ENCODE assay signal across 10 mouse cellular contexts in genomic region chr6:140280817-140281475, GRCm38 (mm10).
DNase-seq lines count a peak whose midpoint lies in the region; ATAC-seq lines count a peak whose summit lies in the region.
"Had no signal": no experiment of that assay in that cellular context is flagged by ENCODE, and none has a peak within 500 bp of the region (broad histone marks: within the 10 kb centered on the region; RNA-seq: fewer than 3 reads in every experiment).

No protein-coding gene starts in this region.

- peak; percentile 83 for DNase-seq in heart, adult 11 months
- peak; percentile 47 for DNase-seq in ZHBTc4 (ENCODE audit: low read depth, low spot score)
- no peak for DNase-seq in gastrocnemius, adult 8-10 months (ENCODE audit: low spot score in 2 of 2)
- DNase-seq in frontal cortex, adult 2 months (ENCODE audit: extremely low spot score in 1 of 2, low spot score in 1 of 2) = no peak
- DNase-seq: right cerebral cortex, adult 18-20 months had no signal

- ATAC-seq in heart, embryonic 12.5 days (ENCODE audit: insufficient number of reproducible peaks, low FRiP score) = no peak
- peak; percentile 79 for ATAC-seq in kidney, embryonic 16.5 days (ENCODE audit: low FRiP score, low TSS enrichment)
- ATAC-seq in liver, embryonic 12.5 days = peak; percentile 77
- no peak for ATAC-seq in megakaryocyte progenitor cell, adult 5-6 weeks (replicated peaks; ENCODE audit: poor library complexity)

- no peak overlapping the region for H3K4me2 ChIP-seq in heart, embryonic 12.5 days
- H3K4me2 ChIP-seq in kidney, embryonic 16.5 days (replicated peaks; ENCODE audit: low read depth, low read length) = 0 out of 2 replicates have a peak overlapping the region, but pooled peaks have one; percentile 1
- no peak overlapping the region for H3K4me2 ChIP-seq in liver, embryonic 12.5 days

- no peaks in the 10 kb centered on the region for H3K27me3 ChIP-seq in heart, embryonic 12.5 days (replicated peaks)
- H3K27me3 ChIP-seq in kidney, embryonic 16.5 days (ENCODE audit: insufficient read depth, low read length) = no peaks in the 10 kb centered on the region
- H3K27me3 ChIP-seq in liver, embryonic 12.5 days (replicated peaks) = no peaks in the 10 kb centered on the region

- WGBS in heart, embryonic 12.5 days = 60% methylated on average over 9 of the region's 9 CpGs
- 30% methylated on average over 8 of the region's 9 CpGs for WGBS in kidney, embryonic 16.5 days
- WGBS in liver, embryonic 12.5 days (ENCODE audit: insufficient replicate concordance) = 45% methylated on average over 8 of the region's 9 CpGs

- peaks cover 19% of the 10 kb centered on the region for H3K4me1 ChIP-seq in heart, embryonic 12.5 days (replicated peaks)
- H3K4me1 ChIP-seq in kidney, embryonic 16.5 days (ENCODE audit: insufficient read depth, low read length) = peaks cover 26% of the 10 kb centered on the region
- H3K4me1 ChIP-seq in liver, embryonic 12.5 days = 0 out of 2 replicates have a peak, but pooled peaks cover 4% of the 10 kb centered on the region

- H3K36me3 ChIP-seq in heart, embryonic 12.5 days = no peaks in the 10 kb centered on the region
- no peaks in the 10 kb centered on the region for H3K36me3 ChIP-seq in kidney, embryonic 16.5 days (ENCODE audit: insufficient read depth, low read length)
- no peaks in the 10 kb centered on the region for H3K36me3 ChIP-seq in liver, embryonic 12.5 days

- H3K9ac ChIP-seq in heart, embryonic 12.5 days = no peak overlapping the region
- no peak overlapping the region for H3K9ac ChIP-seq in kidney, embryonic 16.5 days (replicated peaks; ENCODE audit: low read length)
- no peak overlapping the region for H3K9ac ChIP-seq in liver, embryonic 12.5 days

- H3K4me3 ChIP-seq in heart, embryonic 12.5 days = no peak overlapping the region
- H3K4me3 ChIP-seq in kidney, embryonic 16.5 days (ENCODE audit: low read length) = no peak overlapping the region
- no peak overlapping the region for H3K4me3 ChIP-seq in liver, embryonic 12.5 days

- no peak overlapping the region for H3K27ac ChIP-seq in heart, embryonic 12.5 days (ENCODE audit: poor library complexity, severe bottlenecking)
- H3K27ac ChIP-seq in kidney, embryonic 16.5 days (ENCODE audit: low read length) = peak overlapping the region; percentile 85; the same call in 1 of the 2 replicates
- peak overlapping the region; percentile 38 for H3K27ac ChIP-seq in liver, embryonic 12.5 days
- H3K27ac ChIP-seq: macrophage had no signal

- H3K9me3 ChIP-seq in heart, embryonic 12.5 days (replicated peaks) = no peaks in the 10 kb centered on the region
- H3K9me3 ChIP-seq in kidney, embryonic 16.5 days (ENCODE audit: low read length) = no peaks in the 10 kb centered on the region
- H3K9me3 ChIP-seq in liver, embryonic 12.5 days (replicated peaks) = no peaks in the 10 kb centered on the region

Comparison
In these comparisons a context has a peak if more than half of its experiments do, and no peak if none do; other contexts are left out.
1. DNase-seq: peak in heart, adult 11 months (single experiment) and ZHBTc4 (single experiment); none in gastrocnemius, adult 8-10 months (0 of 2) and frontal cortex, adult 2 months (0 of 2).
2. ATAC-seq: peak in kidney, embryonic 16.5 days (single experiment) and liver, embryonic 12.5 days (single experiment); none in heart, embryonic 12.5 days (single experiment) and megakaryocyte progenitor cell, adult 5-6 weeks (single experiment).